Mouse (Mus musculus) cerebellum, postnatal 4 days (tissue): ENCODE measurements around the gene Kif5a.
"Not testable (repeated sequence)": the region's sequence is repeated elsewhere in the genome, so short reads cannot be mapped to it uniquely, and the experiment has no call there.

Experiments
- DNase-seq, 2 experiments: peaks; one replicate each; pipeline ENCODE4 v3.0.0; 2022; ENCODE audit warnings: low spot score in 2 of 2, mixed read lengths in 1 of 2

Kif5a gene

DNA sequence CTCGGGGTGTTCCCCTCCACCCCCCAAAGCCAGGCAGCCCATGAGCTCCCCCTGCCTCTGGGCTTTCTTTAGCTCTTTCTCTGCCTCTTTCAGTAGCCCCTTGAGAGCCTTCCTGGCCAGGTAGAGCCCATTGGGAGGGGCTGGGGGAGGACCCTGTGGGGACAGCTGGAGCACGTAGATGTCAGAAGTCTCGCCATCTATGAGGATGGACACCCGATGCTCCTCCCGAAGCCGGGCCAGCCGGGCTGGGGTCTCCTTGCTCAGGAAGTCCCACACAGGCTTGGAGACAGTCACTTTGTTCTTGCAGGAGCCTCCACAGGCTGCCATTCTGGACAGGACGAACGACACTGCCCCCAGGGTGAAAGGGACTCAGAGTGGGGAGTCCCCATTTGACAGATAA, 70.1 kb downstream of the Kif5a start:
- DNase-seq: no peak

- DNase-seq: not testable (repeated sequence)
Measured at GRCm38 (mm10) chr10:127192057-127192328, 71.2 kb downstream of the Kif5a start.

GRCm38 (mm10) chr10:127191191-127192056, 71.7 kb downstream of the Kif5a start:
- no peak for DNase-seq

DNA sequence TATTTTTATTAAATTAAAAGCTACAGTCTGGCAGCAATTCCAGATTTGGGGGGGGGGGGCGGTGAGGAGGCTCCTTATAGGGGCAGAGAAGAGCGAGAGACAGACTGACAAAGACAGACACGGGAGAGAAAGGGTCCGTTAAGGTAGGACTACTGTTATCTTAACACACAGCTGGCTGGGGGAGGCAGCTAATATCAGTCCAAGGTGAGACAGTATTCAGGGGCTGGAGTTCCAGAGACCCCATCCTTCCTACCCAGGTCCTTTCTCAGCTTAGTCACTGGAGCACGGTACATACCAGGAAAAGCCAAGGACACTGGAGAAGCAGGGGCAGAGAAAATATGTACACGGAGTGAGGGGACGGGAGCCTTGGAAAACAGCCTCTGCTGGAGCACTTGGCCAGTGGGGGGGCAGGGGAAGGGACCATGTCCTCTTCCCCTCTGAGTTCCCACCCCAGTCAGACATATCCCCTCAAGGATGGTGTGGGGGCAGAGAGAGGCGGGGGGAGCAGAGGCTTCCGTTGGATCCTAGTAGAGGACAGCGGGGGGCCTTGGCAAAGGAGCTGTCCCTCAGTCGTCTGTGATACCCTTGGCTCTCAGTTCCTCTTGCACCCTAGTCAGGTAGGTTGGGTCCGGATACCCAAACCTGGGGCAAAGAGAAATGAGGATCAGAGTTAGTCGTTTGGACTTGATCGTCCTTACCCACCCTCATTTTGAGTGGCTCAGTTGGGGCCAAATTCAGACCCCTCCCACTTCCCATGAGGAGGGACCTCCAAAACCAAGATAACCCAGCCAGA, 72.6 kb downstream of the Kif5a start:
- no peak for DNase-seq

GRCm38 (mm10) chr10:127189651-127190381, 73.3 kb downstream of the Kif5a start, which contains the start of gene Arhgef25:
Arhgef25 (minus strand) TSS chr10:127190083.
- no peak for DNase-seq

DNA sequence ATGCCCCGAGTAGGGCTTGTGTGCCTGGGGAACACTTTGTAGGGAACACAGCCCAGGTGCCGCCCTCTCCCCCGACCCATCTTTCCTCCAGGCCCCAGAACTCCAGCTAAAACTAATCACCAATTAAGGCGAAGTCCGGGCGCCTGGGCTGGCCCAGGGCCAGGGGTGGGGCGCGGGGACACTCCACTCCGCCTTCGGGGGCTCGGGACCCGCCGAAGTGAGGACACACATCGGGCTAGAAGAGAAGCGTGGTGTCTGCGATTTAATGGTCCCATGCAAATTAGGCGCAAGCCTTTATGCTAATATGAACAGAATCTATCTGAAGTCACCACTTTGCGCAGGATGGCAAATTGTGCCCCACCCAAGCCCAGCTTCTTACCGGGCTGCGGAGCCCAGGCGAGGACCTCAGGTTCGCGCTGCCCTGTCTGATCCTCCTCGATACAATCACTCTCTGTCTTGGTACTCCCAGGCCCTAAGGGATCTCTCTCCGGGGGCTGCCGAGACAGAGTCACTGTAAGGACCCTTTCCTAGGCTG, 74.0 kb downstream of the Kif5a start:
- DNase-seq: no peak

- peak; percentile 31 to 75 for DNase-seq
Measured at GRCm38 (mm10) chr10:127188465-127189115, 74.6 kb downstream of the Kif5a start.

DNA sequence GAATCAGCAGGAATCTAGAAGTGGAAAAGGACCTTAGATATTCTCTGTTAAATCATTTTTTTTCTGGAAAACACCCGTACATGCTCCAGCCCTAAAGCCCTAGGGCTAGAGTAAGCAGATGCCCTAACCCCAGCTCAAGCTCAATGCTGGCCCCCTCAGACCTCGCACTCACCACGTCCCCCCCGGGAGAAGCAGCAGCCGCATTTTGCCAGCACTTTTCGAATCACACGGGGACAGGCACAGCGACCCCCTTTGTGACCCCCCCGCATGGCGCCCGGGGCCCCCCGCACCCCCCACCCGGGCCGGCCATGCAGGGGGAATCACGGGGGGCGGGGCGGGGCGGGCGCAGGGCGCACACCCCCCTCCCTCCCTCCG, 75.1 kb downstream of the Kif5a start:
- no peak for DNase-seq

- DNase-seq: no peak
Measured at GRCm38 (mm10) chr10:127187371-127188078, 75.6 kb downstream of the Kif5a start.

GRCm38 (mm10) chr10:127186451-127186850, 76.7 kb downstream of the Kif5a start:
- no peak for DNase-seq

GRCm38 (mm10) chr10:127185506-127185905, 77.6 kb downstream of the Kif5a start:
- no peak for DNase-seq

DNA sequence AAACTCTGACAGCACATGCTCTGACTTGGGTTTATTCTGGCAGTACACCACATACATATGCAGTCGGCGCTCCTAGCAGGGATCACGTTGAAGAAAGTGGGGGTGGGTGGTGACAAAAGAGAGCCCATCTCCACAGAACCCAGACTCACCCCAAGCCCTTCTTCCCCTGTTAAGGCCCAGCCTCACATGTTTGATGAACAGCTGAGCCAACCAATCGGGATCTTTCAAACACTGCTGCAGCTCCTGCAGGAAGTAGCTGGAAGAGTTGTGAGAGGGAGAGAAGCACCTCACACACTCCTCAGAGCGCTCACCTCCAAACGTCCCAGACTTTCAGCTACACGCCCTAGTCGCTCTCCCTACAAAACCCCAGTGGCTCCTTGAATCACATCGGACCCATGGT, 78.0 kb downstream of the Kif5a start:
- DNase-seq: no peak

GRCm38 (mm10) chr10:127183759-127184158, 79.4 kb downstream of the Kif5a start:
- no peak for DNase-seq

DNA sequence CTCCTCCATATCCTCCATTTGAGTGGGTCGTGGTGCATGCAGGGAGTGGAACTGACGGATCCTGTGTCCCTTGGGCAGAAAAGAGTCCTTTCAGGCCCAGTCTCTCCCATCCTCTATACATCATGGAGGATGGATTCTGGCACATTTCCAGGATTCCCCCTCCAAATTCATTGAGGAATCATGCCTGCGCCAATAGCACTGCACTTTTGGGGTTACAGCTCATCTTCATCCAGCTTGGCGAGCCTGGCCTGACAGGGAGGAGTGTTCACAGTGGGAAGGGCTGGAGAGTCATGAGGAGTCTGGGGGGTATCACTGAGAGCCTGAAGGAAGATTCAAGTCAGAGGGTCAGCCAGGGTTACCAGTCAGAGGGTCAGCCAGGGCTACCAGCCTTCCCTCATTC, 80.5 kb downstream of the Kif5a start:
- no peak for DNase-seq

GRCm38 (mm10) chr10:127181566-127181965, 81.6 kb downstream of the Kif5a start:
- no peak for DNase-seq

DNA sequence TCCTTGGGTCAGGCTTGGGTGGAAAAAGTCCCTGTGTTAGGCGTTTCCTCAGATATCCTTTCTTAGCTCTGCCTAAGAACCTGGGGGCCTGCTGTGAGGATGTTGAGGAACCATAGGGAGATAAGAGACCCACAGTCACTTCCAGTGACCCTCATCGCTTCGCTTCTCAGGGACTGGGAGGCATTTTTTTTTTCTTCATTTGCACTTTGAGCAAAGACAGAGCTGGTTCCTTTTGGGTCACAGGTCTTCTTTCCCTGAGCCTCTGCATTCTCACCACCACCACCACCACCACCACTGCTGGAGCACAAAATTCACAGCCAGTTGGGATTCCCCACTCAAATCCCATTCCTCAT, 82.5 kb downstream of the Kif5a start:
- no peak for DNase-seq

GRCm38 (mm10) chr10:127179871-127180694, 83.1 kb downstream of the Kif5a start, which contains the start of gene Slc26a10:
Slc26a10 (minus strand) TSS chr10:127180645.
- DNase-seq: peak in 1 of 2 experiments; percentile 40

DNA sequence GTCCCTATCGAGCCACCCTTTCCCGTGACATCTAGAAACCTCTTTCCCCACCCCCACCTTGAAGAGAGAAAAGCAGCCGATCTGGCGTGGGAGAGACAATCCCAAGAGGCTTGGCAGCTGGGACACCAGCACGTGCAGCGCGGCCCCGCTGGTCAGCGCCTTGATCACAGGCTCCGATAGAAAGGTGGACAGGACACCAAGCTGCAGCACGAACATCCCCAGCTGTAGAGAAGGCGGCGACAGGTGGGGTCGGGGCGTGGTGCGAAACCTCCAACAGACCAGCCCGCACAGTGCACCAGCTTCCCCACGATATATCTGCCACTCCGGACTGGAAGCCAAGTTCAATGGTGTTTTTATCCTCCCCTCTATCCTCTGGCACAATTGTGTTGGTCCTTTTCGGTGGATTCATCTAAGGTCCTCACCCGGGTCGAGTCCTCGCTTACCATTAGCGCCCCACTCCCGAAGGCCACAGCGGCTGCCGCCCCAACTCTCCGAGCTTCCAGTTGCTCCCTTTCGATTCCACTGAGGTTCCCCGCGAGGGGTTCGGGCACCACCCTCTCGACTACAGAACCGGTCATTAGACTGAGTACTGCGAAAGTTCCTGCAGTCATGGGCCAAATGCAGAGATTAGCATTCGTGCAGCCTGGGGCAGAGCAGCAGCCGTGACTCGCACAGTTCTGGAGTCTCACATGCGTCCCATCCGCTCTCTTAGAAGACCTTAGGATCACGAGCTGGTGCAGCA, 84.7 kb downstream of the Kif5a start:
- no peak for DNase-seq

GRCm38 (mm10) chr10:127177719-127178118, 85.4 kb downstream of the Kif5a start:
- peak; percentile 59 to 82 for DNase-seq
